In genomic region chr10:87024884-87025283, GRCm38 (mm10) we compare ENCODE assay signal across 9 mouse cellular contexts. TPM values are rescaled to one million over a fixed set of nuclear protein-coding genes. Genes with fewer than 3 reads are reported as not detected.
DNase-seq lines count a peak whose midpoint lies in the region; ATAC-seq and TF ChIP-seq lines count a peak whose summit lies in the region.
"Had no signal": no experiment of that assay in that cellular context is flagged by ENCODE, and none has a peak within 500 bp of the region (broad histone marks: within the 10 kb centered on the region; RNA-seq: fewer than 3 reads in every experiment).

No protein-coding gene starts in this region.

- peak; percentile 93 for ATAC-seq in forebrain, embryonic 13.5 days

- no peaks in the 10 kb centered on the region for H3K27me3 ChIP-seq in E14TG2a.4 (ENCODE audit: insufficient read depth, low read length)
- no peaks in the 10 kb centered on the region for H3K27me3 ChIP-seq in forebrain, embryonic 13.5 days

- no peaks in the 10 kb centered on the region for H3K9me3 ChIP-seq in E14TG2a.4 (ENCODE audit: low read length)
- H3K9me3 ChIP-seq in forebrain, embryonic 13.5 days (replicated peaks) = no peaks in the 10 kb centered on the region

- H3K27ac ChIP-seq in forebrain, embryonic 13.5 days = no peak overlapping the region
- H3K27ac ChIP-seq in olfactory bulb, adult 2 months (ENCODE audit: insufficient read depth, low read depth, low read length) = no peak overlapping the region

- no peaks in the 10 kb centered on the region for H3K4me1 ChIP-seq in E14TG2a.4 (replicated peaks; ENCODE audit: low read depth, low read length)
- no peaks in the 10 kb centered on the region for H3K4me1 ChIP-seq in forebrain, embryonic 13.5 days
- H3K4me1 ChIP-seq in lung, adult 2 months (ENCODE audit: control insufficient read depth, insufficient read depth, low read length) = no peaks in the 10 kb centered on the region
- H3K4me1 ChIP-seq in olfactory bulb, adult 2 months (ENCODE audit: control insufficient read depth, insufficient read depth, low read length) = no peaks in the 10 kb centered on the region

- H3K9ac ChIP-seq in forebrain, embryonic 13.5 days = no peak overlapping the region

- peak; percentile 44 for DNase-seq in c-Kit-positive CD71-positive TER-119-negative erythroid progenitor cells, embryonic 14.5 days (ENCODE audit: low read depth)
- peak; percentile 27 for DNase-seq in heart, postnatal 25 days (ENCODE audit: low spot score)
- peak; percentile 38 for DNase-seq in large intestine, adult 2 months (ENCODE audit: low read depth, low spot score)
- DNase-seq in lung, adult 2 months = peak; percentile 68
- peak; percentile 64 for DNase-seq in testis, postnatal 14 days (ENCODE audit: low spot score)

- TF ChIP-seq POLR2A in lung, adult 2 months (IDR thresholded peaks at IDR 0.05; ENCODE audit: borderline replicate concordance, extremely low read depth, low read depth, low read length) = no peak
- no peak for TF ChIP-seq POLR2A in olfactory bulb, adult 2 months (IDR thresholded peaks at IDR 0.05; ENCODE audit: insufficient read depth, low read depth, low read length)

- H3K4me2 ChIP-seq in forebrain, embryonic 13.5 days = no peak overlapping the region

- peak; percentile 67 for TF ChIP-seq CTCF in E14TG2a.4 (conservative IDR thresholded peaks at IDR 0.05; ENCODE audit: low read length)
- peak; percentile 98 for TF ChIP-seq CTCF in lung, adult 2 months (IDR thresholded peaks at IDR 0.05; ENCODE audit: insufficient read depth, low read length)
- peak; percentile 97 for TF ChIP-seq CTCF in olfactory bulb, adult 2 months (IDR thresholded peaks at IDR 0.05; ENCODE audit: insufficient read depth, low read depth, low read length)

- H3K4me3 ChIP-seq in E14TG2a.4 (replicated peaks; ENCODE audit: low read length) = no peak overlapping the region
- H3K4me3 ChIP-seq in forebrain, embryonic 13.5 days = no peak overlapping the region
- no peak overlapping the region for H3K4me3 ChIP-seq in lung, adult 2 months (replicated peaks; ENCODE audit: extremely low read depth, low read depth, low read length)
- H3K4me3 ChIP-seq in olfactory bulb, adult 2 months (ENCODE audit: insufficient read depth, low read depth, low read length) = no peak overlapping the region

- intact Hi-C loops in heart, postnatal 25 days (cut with DNase I) = loop anchor here (1.0 to 5.0 kb wide), 2 partner anchors 479 to 1302 kb away; no protein-coding TSS in a partner anchor

- H3K36me3 ChIP-seq in E14TG2a.4 (ENCODE audit: insufficient read depth, low read length) = no peaks in the 10 kb centered on the region
- no peaks in the 10 kb centered on the region for H3K36me3 ChIP-seq in forebrain, embryonic 13.5 days (ENCODE audit: poor library complexity, severe bottlenecking)

- 5% methylated on average over 9 of the region's 10 CpGs for WGBS in forebrain, embryonic 13.5 days
- 2% methylated on average over 9 of the region's 10 CpGs for WGBS in large intestine, adult 2 months
- 2% methylated on average over 9 of the region's 10 CpGs for WGBS in lung, adult 2 months
- 0% methylated on average over 8 of the region's 10 CpGs for WGBS in olfactory bulb, adult 2 months

RNA-seq across cellular contexts. Expression of gene Stab2, which starts 17.1 kb away (rescaled TPM):
- polyA plus RNA-seq in forebrain, embryonic 13.5 days (2015; fragmentation: Nextera tagmentation; extraction: Ambion mirVana) = 0.09 TPM in 1 of 2 replicates, not detected in the other
- total RNA-seq in heart, postnatal 25 days (2021) = under 1 TPM; 0.08 to 0.20 TPM
- polyA plus RNA-seq in large intestine, adult 2 months (2012; rRNA removed) = 0.57 and 1.4 TPM in 2 replicates
- 0.88 and 0.93 TPM in 2 replicates for polyA plus RNA-seq in lung, adult 2 months (2012; rRNA removed)
- polyA plus RNA-seq in olfactory bulb, adult 2 months (2012; ENCODE audit: insufficient read depth, insufficient read length, low replicate concordance, missing spikeins) = not detected in 2 replicates

RNA-seq across cellular contexts. Expression of gene 1700113H08Rik, which starts 33.0 kb away (rescaled TPM):
- 0.19 and 0.28 TPM in 2 replicates for polyA plus RNA-seq in forebrain, embryonic 13.5 days (2015; fragmentation: Nextera tagmentation; extraction: Ambion mirVana)
- total RNA-seq in heart, postnatal 25 days (2021) = not detected
- polyA plus RNA-seq in large intestine, adult 2 months (2012; rRNA removed) = not detected in 2 replicates
- not detected in 2 replicates for polyA plus RNA-seq in lung, adult 2 months (2012; rRNA removed)
- not detected in 2 replicates for polyA plus RNA-seq in olfactory bulb, adult 2 months (2012; ENCODE audit: insufficient read depth, insufficient read length, low replicate concordance, missing spikeins)
- polyA plus RNA-seq: heart, embryonic 14.5 days had no signal
